Mouse (Mus musculus) liver, postnatal 0 days (tissue): ENCODE measurements around the gene Ccl7.

Experiments used
- CTCF ChIP-seq: sonication (generic); IDR thresholded peaks from 2 replicates; pipeline ENCODE4 v1.5.1; 2016; ENCODE audit warnings: antibody characterized with exemption, low read depth
- EP300 ChIP-seq: IDR thresholded peaks from 2 replicates; pipeline ENCODE4 v1.6.1; 2016; ENCODE audit warnings: antibody characterized with exemption, low read depth, mild to moderate bottlenecking

- TF ChIP-seq CTCF = no peak
- TF ChIP-seq EP300 = no peak
These were observed 28.2 kb downstream of the Ccl7 start for GRCm38 (mm10) chr11:82073686-82074085.
